8 mouse cellular contexts compared by ENCODE assay signal in the genomic region with DNA sequence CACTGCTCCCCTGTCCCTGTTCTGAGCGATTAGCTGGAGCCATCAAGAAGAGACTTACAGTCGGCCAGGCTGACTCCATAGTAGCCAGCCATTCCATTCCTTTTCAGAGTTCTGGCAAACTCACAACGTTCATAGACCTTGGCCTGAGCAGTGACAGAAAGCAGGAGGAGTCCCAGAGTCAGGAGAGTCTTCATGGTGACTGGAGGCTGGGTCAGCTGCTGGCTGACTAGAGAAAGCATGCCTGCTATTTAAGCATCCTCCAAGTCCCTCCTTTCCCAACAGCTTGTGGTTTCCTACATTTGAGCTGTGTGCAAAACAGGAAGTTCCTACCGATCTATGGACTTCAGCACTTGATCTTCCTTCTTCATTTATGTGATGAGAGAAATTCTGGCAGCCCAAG. TPM values are rescaled to one million over a fixed set of nuclear protein-coding genes. Genes with fewer than 3 reads are reported as not detected.
DNase-seq lines count a peak whose midpoint lies in the region; ATAC-seq lines count a peak whose summit lies in the region.

A gene (minus strand): TSS at position 273 of the 400 bp plus-strand sequence.

- H3K27ac ChIP-seq in forebrain, embryonic 13.5 days = no peak within 1 kb of the TSS
- no peak within 1 kb of the TSS for H3K27ac ChIP-seq in midbrain, embryonic 13.5 days

- no peak within 1 kb of the TSS for H3K4me3 ChIP-seq in forebrain, embryonic 13.5 days
- H3K4me3 ChIP-seq in midbrain, embryonic 13.5 days (replicated peaks) = no peak within 1 kb of the TSS

- H3K9ac ChIP-seq in forebrain, embryonic 13.5 days = no peak within 1 kb of the TSS
- no peak within 1 kb of the TSS for H3K9ac ChIP-seq in midbrain, embryonic 13.5 days (replicated peaks)

- no peaks in the 10 kb centered on the region for H3K4me1 ChIP-seq in forebrain, embryonic 13.5 days
- H3K4me1 ChIP-seq in midbrain, embryonic 13.5 days (replicated peaks) = no peaks in the 10 kb centered on the region

- peak; percentile 11 for DNase-seq in urinary bladder, postnatal 14 days (ENCODE audit: low spot score)
- DNase-seq in urinary bladder, postnatal 36 days (ENCODE audit: low spot score in 2 of 2) = no peak
- peak; percentile 16 to 20 for DNase-seq in heart, postnatal 14 days
- no peak for DNase-seq in layer of hippocampus, postnatal 25 days (ENCODE audit: extremely low spot score in 1 of 2, low spot score in 1 of 2)
- DNase-seq in frontal cortex, postnatal 25 days (ENCODE audit: low spot score in 2 of 2) = no peak
- no peak for DNase-seq in retina, embryonic 14.5 days (ENCODE audit: low spot score)

- ATAC-seq in forebrain, embryonic 13.5 days = no peak
- ATAC-seq in midbrain, embryonic 13.5 days = no peak

- H3K9me3 ChIP-seq in forebrain, embryonic 13.5 days (replicated peaks) = no peaks in the 10 kb centered on the region
- no peaks in the 10 kb centered on the region for H3K9me3 ChIP-seq in midbrain, embryonic 13.5 days

- intact Hi-C loops in heart, postnatal 14 days (cut with DNase I) = no loop called here

- no peak within 1 kb of the TSS for H3K4me2 ChIP-seq in forebrain, embryonic 13.5 days
- no peak within 1 kb of the TSS for H3K4me2 ChIP-seq in midbrain, embryonic 13.5 days (replicated peaks)

- WGBS in forebrain, embryonic 13.5 days = 62% methylated on average over 4 of the region's 4 CpGs
- WGBS in midbrain, embryonic 13.5 days = 73% methylated on average over 4 of the region's 4 CpGs

- H3K36me3 ChIP-seq in forebrain, embryonic 13.5 days (ENCODE audit: poor library complexity, severe bottlenecking) = no peaks in the 10 kb centered on the region
- H3K36me3 ChIP-seq in midbrain, embryonic 13.5 days = no peaks in the 10 kb centered on the region

- no peaks in the 10 kb centered on the region for H3K27me3 ChIP-seq in forebrain, embryonic 13.5 days
- H3K27me3 ChIP-seq in midbrain, embryonic 13.5 days = no peaks in the 10 kb centered on the region

RNA-seq across cellular contexts. Expression of the gene that starts here (rescaled TPM):
- polyA plus RNA-seq in forebrain, embryonic 13.5 days (2015; fragmentation: Nextera tagmentation; extraction: Ambion mirVana) = 9.5 and 10.4 TPM in 2 replicates
- total RNA-seq in heart, postnatal 14 days (2021) = 10 to 100 TPM; 93.0 to 99.3 TPM
- total RNA-seq in layer of hippocampus, postnatal 25 days (2021) = 10 to 100 TPM; 11.9 to 13.3 TPM
- 14.7 and 19.0 TPM in 2 replicates for polyA plus RNA-seq in midbrain, embryonic 13.5 days (2015; fragmentation: Nextera tagmentation; extraction: Ambion mirVana)

Comparison
In these comparisons a context has a peak if more than half of its experiments do, and no peak if none do; other contexts are left out.
1. RNA of the gene that starts here (total RNA-seq): 93.0 to 99.3 TPM in heart, postnatal 14 days; 11.9 to 13.3 TPM in layer of hippocampus, postnatal 25 days; every median in the first group is over 4 times any median in the second.
2. DNase-seq: peak in urinary bladder, postnatal 14 days (single experiment) and heart, postnatal 14 days (2 of 2); none in urinary bladder, postnatal 36 days (0 of 2), layer of hippocampus, postnatal 25 days (0 of 2), frontal cortex, postnatal 25 days (0 of 2) and retina, embryonic 14.5 days (single experiment).